Mouse (Mus musculus) forebrain, postnatal 0 days (tissue): ENCODE data around the gene Primpol. TPM values are rescaled to one million over a fixed set of nuclear protein-coding genes. Genes with fewer than 3 reads are reported as not detected.

Experiments used
- ATAC-seq: fragments of 200-750 bp; cut with Nextera tagmentation; 2 replicates; pipeline ENCODE4 v1.8.0; 2017; ENCODE audit warnings: mild to moderate bottlenecking, moderate library complexity
- DNase-seq: peaks from one replicate; pipeline ENCODE4 v3.0.0-alpha.2; 2015
- H3K27ac ChIP-seq: fragments of 300-500 bp; sonication (generic); 2 replicates; pipeline ENCODE4 v1.5.1; 2014; ENCODE audit warnings: low read depth, mild to moderate bottlenecking, antibody characterized with exemption, low read length, moderate library complexity, mixed read lengths
- H3K27me3 ChIP-seq: fragments of 300-500 bp; sonication (generic); 2 replicates; pipeline ENCODE4 v1.6.1; 2014; ENCODE audit warnings: mild to moderate bottlenecking, low read length, mixed read lengths; ENCODE audit not compliant: insufficient read depth
- H3K36me3 ChIP-seq: fragments of 300-500 bp; sonication (generic); 2 replicates; pipeline ENCODE4 v1.6.1; 2014; ENCODE audit warnings: mild to moderate bottlenecking, moderate library complexity; ENCODE audit not compliant: insufficient read depth
- H3K4me1 ChIP-seq: fragments of 300-500 bp; sonication (generic); 2 replicates; pipeline ENCODE4 v1.6.1; 2014; ENCODE audit warnings: antibody characterized with exemption; ENCODE audit not compliant: insufficient read depth
- H3K4me2 ChIP-seq: fragments of 300-500 bp; sonication (generic); 2 replicates; pipeline ENCODE4 v1.6.1; 2014; ENCODE audit warnings: low read depth, mild to moderate bottlenecking, moderate library complexity
- H3K4me3 ChIP-seq: fragments of 300-500 bp; sonication (generic); 2 replicates; pipeline ENCODE4 v1.5.1; 2014; ENCODE audit warnings: low read depth, low read length, mixed read lengths
- H3K9ac ChIP-seq: fragments of 300-500 bp; sonication (generic); 2 replicates; pipeline ENCODE4 v1.6.1; 2014; ENCODE audit warnings: mild to moderate bottlenecking
- H3K9me3 ChIP-seq: fragments of 300-500 bp; sonication (generic); 2 replicates; pipeline ENCODE4 v1.6.1; 2016; ENCODE audit warnings: low read length
- CTCF ChIP-seq: sonication (generic); IDR thresholded peaks from 2 replicates; pipeline ENCODE4 v1.5.1; 2016; ENCODE audit warnings: antibody characterized with exemption, control low read depth, low read depth
- whole genome bisulfite sequencing: fragments of 180-500 bp; shearing (Covaris S2); extraction: QIAGEN DNeasy Blood & Tissue Kit; methylation state at CpG from one replicate; pipeline ENCODE4 v1.1.7; 2014; 5-methylcytosine and 5-hydroxymethylcytosine counted together
- polyA plus RNA-seq: library from polyadenylated mRNA; unstranded; fragments of >200 nt; fragmentation: Nextera tagmentation; extraction: Ambion mirVana; gene quantifications from 2 replicates; pipeline ENCODE4 v1.2.1, GENCODE M21; 2015
- total RNA-seq: library from RNA; depleted of rRNA; stranded (reverse); fragments of >200 nt; gene quantifications from 2 replicates; pipeline ENCODE4 v1.2.3, GENCODE M21; 2014; rRNA removed

Primpol gene
- total and polyA plus RNA-seq, 2 experiments from 2014 or later: 3.8 to 5.4 TPM

DNA sequence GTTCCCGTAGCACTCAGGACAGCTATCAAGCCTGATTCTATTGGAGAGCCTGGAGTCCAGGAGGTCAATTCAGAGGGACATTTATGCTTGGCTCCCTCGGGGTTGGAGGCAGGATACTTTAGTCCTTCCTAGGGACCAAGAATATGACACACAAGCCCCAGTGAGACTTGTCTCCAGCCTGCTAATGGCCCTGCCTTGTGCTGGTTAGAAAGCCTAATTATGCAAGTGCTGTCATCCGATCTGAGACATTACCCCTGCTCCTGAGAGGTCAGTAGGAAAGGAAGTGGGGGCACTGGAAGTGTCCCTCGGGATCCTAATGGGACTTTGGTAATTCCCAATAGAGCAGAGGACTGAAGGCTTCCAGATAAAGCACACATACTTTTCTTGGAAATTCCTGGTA is 86.5 kb downstream of the Primpol start:
- 59% methylated on average over 4 of the region's 4 CpGs for WGBS
- Histone ChIP-seq H3K36me3 (peaks cover 27% of the 10 kb centered on the region), H3K4me2 (no peak overlapping the region), H3K9ac (no peak overlapping the region), H3K27me3 (no peaks in the 10 kb centered on the region), H3K27ac (no peak overlapping the region), H3K4me1 (no peaks in the 10 kb centered on the region), H3K9me3 (no peaks in the 10 kb centered on the region), H3K4me3 (no peak overlapping the region)
- DNase-seq (no peak), ATAC-seq (no peak)
- no peak for TF ChIP-seq CTCF

DNA sequence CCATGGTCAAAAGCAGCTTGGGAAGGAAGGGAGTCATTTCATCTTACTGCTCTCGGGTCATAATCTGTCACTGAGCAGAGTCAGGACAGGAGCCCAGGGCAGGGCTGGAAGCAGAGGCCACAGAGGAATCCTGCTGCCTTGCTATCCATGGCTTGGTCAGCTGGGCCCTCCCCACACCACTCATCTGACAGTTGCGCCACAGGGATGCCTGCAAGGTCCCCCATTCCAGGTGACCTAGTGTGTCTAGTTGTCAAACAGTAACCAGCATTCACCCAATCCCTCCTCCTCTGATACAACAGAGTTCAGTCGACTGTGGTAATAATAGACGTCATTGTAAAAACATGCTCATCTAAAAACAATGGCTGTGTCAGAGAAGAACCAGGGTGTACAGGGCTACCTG is 87.5 kb downstream of the Primpol start:
- no peak overlapping the region for H3K9ac ChIP-seq
- H3K9me3 ChIP-seq: no peaks in the 10 kb centered on the region
- DNase-seq (no peak), ATAC-seq (no peak)
- no peaks in the 10 kb centered on the region for H3K4me1 ChIP-seq
- peaks cover 19% of the 10 kb centered on the region for H3K36me3 ChIP-seq
- TF ChIP-seq CTCF: no peak
- H3K4me3 ChIP-seq: no peak overlapping the region
- no peaks in the 10 kb centered on the region for H3K27me3 ChIP-seq
- no peak overlapping the region for H3K4me2 ChIP-seq
- no peak overlapping the region for H3K27ac ChIP-seq
- WGBS: 79% methylated on average over 4 of the region's 4 CpGs

DNA sequence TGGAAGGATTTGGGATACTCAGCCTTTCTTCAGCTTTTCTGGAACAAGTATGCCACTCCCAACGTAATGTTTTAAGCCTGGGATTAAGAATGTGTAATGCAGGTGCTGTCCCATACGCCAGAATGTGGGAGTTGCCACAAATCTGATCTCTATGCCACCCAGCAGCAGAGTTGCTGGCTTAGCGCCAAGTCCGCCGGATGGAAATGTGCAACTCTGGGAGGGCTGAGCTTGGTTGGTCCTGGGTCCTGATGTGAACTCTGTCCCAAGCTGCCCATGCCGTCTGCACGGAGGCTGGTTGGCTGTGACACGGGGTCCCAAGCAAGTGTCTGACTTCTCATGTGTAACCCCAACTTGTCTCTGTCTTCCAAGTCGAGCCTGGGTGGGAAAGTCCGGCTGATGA is 90.2 kb downstream of the Primpol start:
- H3K9ac ChIP-seq: no peak overlapping the region
- H3K4me2 ChIP-seq: no peak overlapping the region
- no peak for TF ChIP-seq CTCF
- no peaks in the 10 kb centered on the region for H3K9me3 ChIP-seq
- DNase-seq: no peak
- peaks cover 7% of the 10 kb centered on the region for H3K36me3 ChIP-seq
- 56% methylated on average over 10 of the region's 10 CpGs for WGBS
- no peaks in the 10 kb centered on the region for H3K4me1 ChIP-seq
- ATAC-seq: no peak
- no peak overlapping the region for H3K4me3 ChIP-seq
- H3K27ac ChIP-seq: no peak overlapping the region
- H3K27me3 ChIP-seq: no peaks in the 10 kb centered on the region

DNA sequence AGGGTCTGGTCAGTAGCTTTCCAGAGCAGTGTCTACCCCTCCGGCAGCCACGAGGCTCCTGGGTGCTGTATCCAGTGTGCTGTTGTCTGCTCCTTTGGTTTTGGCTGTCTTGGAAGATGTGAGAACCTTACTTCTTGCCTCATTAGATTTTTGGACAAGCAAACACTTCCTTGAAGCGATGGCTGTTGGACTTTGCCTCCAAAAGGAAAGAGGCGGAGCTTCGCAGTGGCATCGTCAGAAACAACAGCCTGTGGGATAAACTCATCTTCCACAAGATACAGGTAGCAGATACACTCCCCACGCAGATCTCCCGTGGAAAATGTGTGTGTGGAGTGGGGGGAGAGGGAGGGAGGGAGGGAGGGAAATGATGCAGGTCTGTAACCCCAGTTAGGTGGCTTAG is 90.9 kb downstream of the Primpol start:
- no peak for ATAC-seq
- Histone ChIP-seq H3K27ac (no peak overlapping the region), H3K36me3 (peaks cover 7% of the 10 kb centered on the region), H3K27me3 (no peaks in the 10 kb centered on the region), H3K4me2 (no peak overlapping the region), H3K9me3 (no peaks in the 10 kb centered on the region), H3K4me1 (no peaks in the 10 kb centered on the region), H3K4me3 (no peak overlapping the region), H3K9ac (no peak overlapping the region)
- TF ChIP-seq CTCF: no peak
- DNase-seq: no peak
- WGBS: 84% methylated on average over 8 of the region's 8 CpGs

Other genes starting within 250 kb of the Primpol start
- 35.5 and 44.2 TPM in 2 replicates for gene Acsl1, start 146.2 kb downstream of the Primpol start, total RNA-seq
- 20.4 and 26.2 TPM in 2 replicates for gene Acsl1, start 146.2 kb downstream of the Primpol start, polyA plus RNA-seq
- gene Cenpu, start 65.2 kb downstream of the Primpol start, total RNA-seq: 10.1 and 11.5 TPM in 2 replicates
- 7.3 and 8.3 TPM in 2 replicates for gene Cenpu, start 65.2 kb downstream of the Primpol start, polyA plus RNA-seq
- 232 and 251 TPM in 2 replicates for gene Casp3, start 79 bp upstream of the Primpol start, total RNA-seq
- 271 and 275 TPM in 2 replicates for gene Casp3, start 79 bp upstream of the Primpol start, polyA plus RNA-seq
- 3.0 and 8.5 TPM in 2 replicates for gene Irf2, start 122.5 kb upstream of the Primpol start, total RNA-seq
- gene Irf2, start 122.5 kb upstream of the Primpol start, polyA plus RNA-seq: 5.4 and 9.1 TPM in 2 replicates